Mouse (Mus musculus) monocyte, adult 2 months (primary cell): ENCODE results near the gene Rnf151.
A peak's percentile ranks its signal among the peaks of the same experiment; 100 is the strongest.

Source experiments
- DNase-seq, 2 experiments: peaks; one replicate each; pipeline ENCODE4 v3.0.0; 2022; ENCODE audit warnings: low spot score in 2 of 2, low read depth in 1 of 2

Gene Rnf151

GRCm38 (mm10) chr17:24717943-24718342 is at the start of gene Rnf151, which contains the start of gene Rps2:
TSS of gene Rnf151 (minus strand) at chr17:24718063.
TSS of gene Rps2 (plus strand) at chr17:24718116.
- DNase-seq, result no peak

- no peak for DNase-seq
Observed at GRCm38 (mm10) chr17:24766266-24766875, 48.5 kb upstream of the Rnf151 start.

GRCm38 (mm10) chr17:24765016-24765905 is 47.4 kb upstream of the Rnf151 start:
- no peak for DNase-seq

- DNase-seq, result no peak
Observed at GRCm38 (mm10) chr17:24761121-24761520, 43.3 kb upstream of the Rnf151 start.

- no peak for DNase-seq
Observed at GRCm38 (mm10) chr17:24757394-24757793, 39.5 kb upstream of the Rnf151 start.

- DNase-seq, result no peak
Observed at GRCm38 (mm10) chr17:24752415-24753394, 34.8 kb upstream of the Rnf151 start, which contains the start of gene Hs3st6. TSS of gene Hs3st6 (plus strand) at chr17:24752988.

GRCm38 (mm10) chr17:24751528-24751927 is 33.7 kb upstream of the Rnf151 start:
- no peak for DNase-seq

GRCm38 (mm10) chr17:24746986-24747385 is 29.1 kb upstream of the Rnf151 start:
- DNase-seq, result no peak

GRCm38 (mm10) chr17:24745526-24746497 is 27.9 kb upstream of the Rnf151 start:
- DNase-seq, result peak; percentile 63 to 69

GRCm38 (mm10) chr17:24744381-24744780 is 26.5 kb upstream of the Rnf151 start:
- DNase-seq, result no peak

GRCm38 (mm10) chr17:24743896-24744295 is 26.0 kb upstream of the Rnf151 start:
- no peak for DNase-seq

- peak in 1 of 2 experiments; percentile 30 for DNase-seq
Observed at GRCm38 (mm10) chr17:24742307-24742706, 24.4 kb upstream of the Rnf151 start.

- no peak for DNase-seq
Observed at GRCm38 (mm10) chr17:24739926-24740325, 22.1 kb upstream of the Rnf151 start.

GRCm38 (mm10) chr17:24738238-24738637 is 20.4 kb upstream of the Rnf151 start:
- DNase-seq, result no peak

- peak; percentile 58 to 76 for DNase-seq
Observed at GRCm38 (mm10) chr17:24737135-24737810, 19.4 kb upstream of the Rnf151 start.

GRCm38 (mm10) chr17:24736330-24737051 is 18.6 kb upstream of the Rnf151 start, which contains the start of gene Msrb1:
TSS of gene Msrb1 (plus strand) at chr17:24736642.
- peak; percentile 97 for DNase-seq

- no peak for DNase-seq
Observed at GRCm38 (mm10) chr17:24735446-24735845, 17.6 kb upstream of the Rnf151 start.

GRCm38 (mm10) chr17:24734513-24734912 is 16.6 kb upstream of the Rnf151 start:
- no peak for DNase-seq
